Mouse (Mus musculus) kidney, adult 2 months (tissue): ENCODE measurements around the gene Gm21964.

Experiments used
- CTCF ChIP-seq: fragments of 200-500 bp; conservative IDR thresholded peaks from 2 replicates; pipeline ENCODE4 v1.5.1; 2011; ENCODE audit warnings: low read depth, mild to moderate bottlenecking, control low read depth, low read length, moderate library complexity, mixed read lengths; ENCODE audit not compliant: insufficient read depth, insufficient read length
- POLR2A ChIP-seq: fragments of 200-500 bp; IDR thresholded peaks from one replicate; pipeline ENCODE4 v1.6.1; 2011; ENCODE audit warnings: low read depth, low read length, control low read depth

DNA sequence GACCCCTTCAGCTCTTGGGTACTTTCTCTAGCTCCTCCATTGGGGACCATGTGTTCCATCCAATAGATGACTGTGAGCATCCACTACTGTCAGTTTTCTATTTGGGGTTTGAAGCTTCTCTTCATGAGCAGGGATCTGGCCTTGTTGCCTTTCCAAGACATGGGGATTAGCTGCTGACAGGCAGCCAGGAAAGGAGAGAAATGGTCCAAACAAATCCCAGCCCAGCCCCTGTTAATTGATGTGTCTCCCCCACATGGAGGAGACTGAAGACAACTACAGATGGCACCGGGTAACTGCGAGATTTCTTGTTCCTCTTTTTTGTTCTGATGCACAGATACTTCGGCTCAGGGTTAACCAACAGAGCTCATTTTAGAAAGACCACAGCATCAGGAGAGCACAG is 39.1 kb downstream of the Gm21964 start:
- TF ChIP-seq CTCF: no peak
- TF ChIP-seq POLR2A: no peak
